Mouse (Mus musculus) frontal cortex, postnatal 36 days (tissue): ENCODE data around the gene Gm5926.
"Not testable (repeated sequence)": the region's sequence is repeated elsewhere in the genome, so short reads cannot be mapped to it uniquely, and the experiment has no call there.

Experiments used
- DNase-seq, 2 experiments: peaks; one replicate each; pipeline ENCODE4 v3.0.0; 2022; ENCODE audit warnings: low spot score in 2 of 2

The Gm5926 gene

DNA sequence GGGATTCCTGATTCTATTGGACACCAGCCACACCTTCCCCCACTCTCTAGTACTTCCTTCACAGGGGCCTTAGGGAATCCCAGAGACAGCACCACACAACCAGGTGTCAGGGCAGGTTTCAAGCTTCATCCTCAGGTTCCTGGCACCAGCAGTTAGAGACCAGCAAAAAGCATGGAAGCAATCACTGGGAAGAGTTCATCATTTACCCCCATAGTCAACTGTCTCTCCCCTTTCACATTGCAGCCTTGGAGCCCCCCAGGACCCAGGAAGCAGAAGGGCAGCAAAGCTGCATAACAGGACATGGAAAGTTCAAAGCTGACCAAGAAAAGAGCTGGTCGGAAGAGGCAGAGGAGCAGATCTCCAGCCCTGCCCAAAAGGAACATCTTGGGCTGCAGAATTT is at the start of gene Gm5926:
Gm5926 (plus strand) TSS at position 301 of the 400 bp plus-strand sequence.
- DNase-seq = not testable (repeated sequence)

DNA sequence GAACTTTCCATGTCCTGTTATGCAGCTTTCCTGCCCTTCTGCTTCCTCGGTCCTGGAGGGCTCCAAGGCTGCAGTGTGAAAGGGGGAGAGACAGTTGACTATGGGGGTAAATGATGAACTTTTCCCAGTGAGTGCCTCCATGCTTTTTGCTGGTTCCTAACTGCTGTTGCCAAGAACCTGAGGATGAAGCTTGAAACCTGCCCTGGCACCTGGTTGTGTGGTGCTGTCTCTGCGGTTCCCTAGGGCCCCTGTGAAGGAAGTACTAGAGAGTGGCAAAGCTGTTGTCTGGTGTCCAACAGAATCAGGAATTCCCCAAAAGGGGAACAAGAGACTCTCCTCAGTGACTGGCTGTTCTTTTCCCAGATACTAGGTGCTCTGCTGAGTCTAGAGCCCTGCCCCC is 49.5 kb upstream of the Gm5926 start:
- not testable (repeated sequence) for DNase-seq

DNA sequence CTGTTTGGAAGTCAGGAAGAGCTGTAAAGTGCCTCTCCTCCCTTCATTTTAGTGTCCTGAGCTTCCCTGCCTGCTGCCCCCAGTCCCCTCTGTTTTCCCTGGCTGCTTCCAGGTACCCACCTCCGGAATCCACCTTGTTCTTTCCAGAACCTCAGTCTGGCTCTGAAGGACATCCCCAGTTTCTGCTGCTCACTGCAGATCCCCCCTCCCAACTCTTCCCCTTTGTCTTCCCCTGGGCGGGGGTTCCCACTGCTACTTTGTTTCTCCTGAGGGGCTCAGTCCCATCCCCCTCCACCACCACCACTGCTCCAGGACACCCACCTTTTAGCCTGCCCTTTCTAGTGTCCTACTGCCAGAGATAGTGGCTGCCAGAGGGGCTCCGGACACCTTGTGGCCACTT is 49.1 kb upstream of the Gm5926 start:
- not testable (repeated sequence) for DNase-seq
